Mouse (Mus musculus): ENCODE results near the gene Sf3b3. TPM values are rescaled to one million over a fixed set of nuclear protein-coding genes. Genes with fewer than 3 reads are reported as not detected.

Gene Sf3b3
- total and polyA plus RNA-seq, 3 experiments: 167 to 224 (median 170) TPM

- no peak for DNase-seq (ENCODE audit: low read depth, low spot score)
- H3K27me3 ChIP-seq (ENCODE audit: control insufficient read depth in 1 of 2, insufficient read depth in 2 of 2, low read length in 2 of 2): peaks cover 2% of the 10 kb centered on the region in 2 experiments; a peak in 3 of 4 replicates
- no peaks in the 10 kb centered on the region for H3K79me2 ChIP-seq (ENCODE audit: control insufficient read depth, insufficient read depth, low read length, poor library complexity)
- peaks cover 0 to 9% of the 10 kb centered on the region in 2 experiments; a peak in 2 of 4 replicates for H3K4me1 ChIP-seq (ENCODE audit: control insufficient read depth in 1 of 2, insufficient read depth in 2 of 2, low read length in 2 of 2)
- H3K4me3 ChIP-seq (ENCODE audit: control insufficient read depth in 1 of 2, insufficient read depth in 1 of 2, low read depth in 2 of 2, low read length in 2 of 2): no peak overlapping the region; a peak in 1 of 4 replicates
- no peaks in the 10 kb centered on the region; a peak in 2 of 4 replicates for H3K36me3 ChIP-seq (ENCODE audit: control insufficient read depth in 1 of 2, insufficient read depth in 2 of 2, low read length in 2 of 2)
- H3K27ac ChIP-seq (ENCODE audit: control insufficient read depth, low read depth, low read length): no peak overlapping the region
- no peaks in the 10 kb centered on the region for H3K9me3 ChIP-seq (replicated peaks; ENCODE audit: insufficient read depth, low read length)
- no peak for TF ChIP-seq MYC (IDR thresholded peaks at IDR 0.05; ENCODE audit: low read depth, low read length)
- no peak for TF ChIP-seq POLR2AphosphoS2 (IDR thresholded peaks at IDR 0.05; ENCODE audit: low read length)
- H3K9ac ChIP-seq (ENCODE audit: control insufficient read depth, low read depth, low read length, poor library complexity, severe bottlenecking): no peak overlapping the region
Observed at GRCm38 (mm10) chr8:110785366-110785765, 61.2 kb downstream of the Sf3b3 start.

DNA sequence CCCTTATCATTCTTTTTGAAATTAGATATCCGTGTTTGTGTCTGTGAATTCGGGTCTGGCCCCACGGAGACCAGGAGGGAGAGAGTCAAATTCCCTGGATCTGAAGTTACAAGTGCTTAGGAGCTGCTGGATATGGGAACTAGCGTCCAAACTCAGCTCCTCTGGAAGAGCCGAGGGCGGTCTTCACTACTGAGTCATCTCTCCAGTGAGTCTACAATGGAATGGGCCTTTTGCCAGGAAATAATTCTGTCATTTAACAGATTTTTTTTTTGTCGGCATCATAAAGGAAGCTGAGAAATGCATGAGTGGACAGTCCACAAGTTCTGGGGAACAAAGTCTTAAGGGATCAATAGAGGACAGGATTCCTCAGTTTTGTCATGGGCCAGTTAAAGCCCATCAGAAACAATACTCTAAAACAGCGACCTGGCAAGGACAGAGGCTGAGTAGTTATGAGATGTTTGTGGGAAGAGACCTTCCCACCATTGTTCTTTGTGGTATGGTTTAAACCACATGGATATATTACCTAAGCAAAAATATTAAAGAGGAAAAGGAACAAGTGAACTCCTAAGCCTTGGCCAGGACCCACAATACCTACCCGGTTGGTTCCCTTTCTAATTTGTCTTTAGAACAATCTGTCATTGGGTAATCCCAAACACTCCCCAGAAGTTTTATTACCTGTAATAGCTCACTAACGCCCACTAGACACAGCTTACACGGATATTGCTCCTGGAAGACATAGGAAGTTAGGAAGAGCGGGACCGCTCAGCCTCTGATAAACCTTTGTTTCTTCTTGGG, 66.5 kb downstream of the Sf3b3 start:
- Histone ChIP-seq H3K27me3 (ENCODE audit: control insufficient read depth in 1 of 2, insufficient read depth in 2 of 2, low read length in 2 of 2) (peaks cover 4 to 8% of the 10 kb centered on the region in 2 experiments), H3K9ac (ENCODE audit: control insufficient read depth, low read depth, low read length, poor library complexity, severe bottlenecking) (no peak overlapping the region), H3K36me3 (ENCODE audit: control insufficient read depth in 1 of 2, insufficient read depth in 2 of 2, low read length in 2 of 2) (no peaks in the 10 kb centered on the region; a peak in 1 of 4 replicates), H3K4me3 (ENCODE audit: control insufficient read depth in 1 of 2, insufficient read depth in 1 of 2, low read depth in 2 of 2, low read length in 2 of 2) (no peak overlapping the region), H3K79me2 (ENCODE audit: control insufficient read depth, insufficient read depth, low read length, poor library complexity) (no peaks in the 10 kb centered on the region), H3K27ac (ENCODE audit: control insufficient read depth, low read depth, low read length) (no peak overlapping the region), H3K4me1 (ENCODE audit: control insufficient read depth in 1 of 2, insufficient read depth in 2 of 2, low read length in 2 of 2) (peaks cover 0 to 8% of the 10 kb centered on the region in 2 experiments; a peak in 2 of 4 replicates), H3K9me3 (replicated peaks; ENCODE audit: insufficient read depth, low read length) (no peaks in the 10 kb centered on the region)
- DNase-seq (ENCODE audit: low read depth, low spot score): no peak
- no peak for TF ChIP-seq POLR2AphosphoS5 (IDR thresholded peaks at IDR 0.05; ENCODE audit: borderline replicate concordance, low read depth, low read length)
- no peak for TF ChIP-seq MEF2A (IDR thresholded peaks at IDR 0.05; ENCODE audit: extremely low read depth, insufficient replicate concordance, low read depth, low read length, poor library complexity, severe bottlenecking)
- TF ChIP-seq RAD21 (IDR thresholded peaks at IDR 0.05; ENCODE audit: low read depth, low read length): no peak
- TF ChIP-seq POLR2AphosphoS2 (IDR thresholded peaks at IDR 0.05; ENCODE audit: low read length): no peak
- no peak for TF ChIP-seq MXI1 (IDR thresholded peaks at IDR 0.05; ENCODE audit: low read depth, low read length)
- TF ChIP-seq ZKSCAN1 (IDR thresholded peaks at IDR 0.05; ENCODE audit: low read depth, low read length): no peak
- no peak for TF ChIP-seq NELFE (IDR thresholded peaks at IDR 0.05; ENCODE audit: low read depth, low read length)
- TF ChIP-seq MAZ (IDR thresholded peaks at IDR 0.05; ENCODE audit: low read depth, low read length): no peak
- no peak for TF ChIP-seq BHLHE40 (IDR thresholded peaks at IDR 0.05; ENCODE audit: borderline replicate concordance, low read depth, low read length)
- no peak for TF ChIP-seq E2F4 (IDR thresholded peaks at IDR 0.05; ENCODE audit: borderline replicate concordance, low read depth, low read length)

- Histone ChIP-seq H3K4me1 (ENCODE audit: control insufficient read depth in 1 of 2, insufficient read depth in 2 of 2, low read length in 2 of 2) (no peaks in the 10 kb centered on the region), H3K27me3 (ENCODE audit: control insufficient read depth in 1 of 2, insufficient read depth in 2 of 2, low read length in 2 of 2) (peaks cover 4 to 8% of the 10 kb centered on the region in 2 experiments), H3K36me3 (ENCODE audit: control insufficient read depth in 1 of 2, insufficient read depth in 2 of 2, low read length in 2 of 2) (no peaks in the 10 kb centered on the region), H3K79me2 (ENCODE audit: control insufficient read depth, insufficient read depth, low read length, poor library complexity) (no peaks in the 10 kb centered on the region), H3K9ac (ENCODE audit: control insufficient read depth, low read depth, low read length, poor library complexity, severe bottlenecking) (no peak overlapping the region), H3K4me3 (ENCODE audit: control insufficient read depth in 1 of 2, insufficient read depth in 1 of 2, low read depth in 2 of 2, low read length in 2 of 2) (no peak overlapping the region), H3K9me3 (replicated peaks; ENCODE audit: insufficient read depth, low read length) (no peaks in the 10 kb centered on the region), H3K27ac (ENCODE audit: control insufficient read depth, low read depth, low read length) (no peak overlapping the region)
- DNase-seq (ENCODE audit: low read depth, low spot score): no peak
- peak; percentile 15 to 48 (median 37); a peak in 4 of 6 replicates for TF ChIP-seq CTCF (IDR thresholded peaks at IDR 0.05 in 2 of 3, conservative IDR thresholded peaks at IDR 0.05 in 1 of 3; ENCODE audit: control insufficient read depth in 1 of 3, insufficient read depth in 1 of 3, low read depth in 2 of 3, low read length in 3 of 3, poor library complexity in 1 of 3, severe bottlenecking in 1 of 3)
- TF ChIP-seq TBP (IDR thresholded peaks at IDR 0.05; ENCODE audit: low read depth, low read length): no peak
Observed at GRCm38 (mm10) chr8:110776335-110776734, 70.3 kb downstream of the Sf3b3 start.
